Mouse (Mus musculus): ENCODE data around the gene Hoxb6. TPM values are rescaled to one million over a fixed set of nuclear protein-coding genes. Genes with fewer than 3 reads are reported as not detected.

Gene Hoxb6
- total RNA-seq, 2 experiments from 2014 or later = not detected

- no peak for ATAC-seq (ENCODE audit: poor library complexity, severe bottlenecking)
These were observed 56.1 kb downstream of the Hoxb6 start for GRCm38 (mm10) chr11:96348141-96348928.

- ATAC-seq (ENCODE audit: poor library complexity, severe bottlenecking) = no peak
These were observed 56.7 kb downstream of the Hoxb6 start for GRCm38 (mm10) chr11:96348988-96349387.

- no peak for ATAC-seq (ENCODE audit: poor library complexity, severe bottlenecking)
These were observed 57.4 kb downstream of the Hoxb6 start for GRCm38 (mm10) chr11:96349491-96350340.

- ATAC-seq (ENCODE audit: poor library complexity, severe bottlenecking) = no peak
These were observed 58.0 kb downstream of the Hoxb6 start, which contains the start of gene Hoxb2 for GRCm38 (mm10) chr11:96350341-96350624. Gene Hoxb2, plus strand, starts transcription at chr11:96350525.

- ATAC-seq (ENCODE audit: poor library complexity, severe bottlenecking) = no peak
These were observed 58.5 kb downstream of the Hoxb6 start for GRCm38 (mm10) chr11:96350791-96351190.

Other genes starting within 250 kb of the Hoxb6 start
- gene Ube2z, start 227.1 kb upstream of the Hoxb6 start, total RNA-seq (2015) = 22.5 and 22.8 TPM in 2 replicates
- gene Ube2z, start 227.1 kb upstream of the Hoxb6 start, total RNA-seq (2017) = 20.8 and 21.5 TPM in 2 replicates
- gene Atp5g1, start 216.8 kb upstream of the Hoxb6 start, total RNA-seq (2015) = 192 and 203 TPM in 2 replicates
- 24.3 and 35.9 TPM in 2 replicates for gene Atp5g1, start 216.8 kb upstream of the Hoxb6 start, total RNA-seq (2017)
- not detected in 2 replicates for gene Calcoco2, start 180.5 kb upstream of the Hoxb6 start, total RNA-seq (2015)
- not detected in 2 replicates for gene Calcoco2, start 180.5 kb upstream of the Hoxb6 start, total RNA-seq (2017)
- gene Ttll6, start 158.7 kb upstream of the Hoxb6 start, total RNA-seq (2015) = not detected in 2 replicates
- not detected in 2 replicates for gene Ttll6, start 158.7 kb upstream of the Hoxb6 start, total RNA-seq (2017)
- gene Hoxb13, start 98.2 kb upstream of the Hoxb6 start, total RNA-seq (2015) = not detected in 2 replicates
- not detected in 2 replicates for gene Hoxb13, start 98.2 kb upstream of the Hoxb6 start, total RNA-seq (2017)
- not detected in 2 replicates for gene Hoxb9, start 21.0 kb upstream of the Hoxb6 start, total RNA-seq (2015)
- gene Hoxb9, start 21.0 kb upstream of the Hoxb6 start, total RNA-seq (2017) = not detected in 2 replicates
- gene Hoxb8, start 10.6 kb upstream of the Hoxb6 start, total RNA-seq (2015) = not detected in 2 replicates
- gene Hoxb8, start 10.6 kb upstream of the Hoxb6 start, total RNA-seq (2017) = not detected in 2 replicates
- gene Hoxb7, start 5.9 kb upstream of the Hoxb6 start, total RNA-seq (2015) = 0.11 TPM in 1 of 2 replicates, not detected in the other
- gene Hoxb7, start 5.9 kb upstream of the Hoxb6 start, total RNA-seq (2017) = not detected in 2 replicates
- not detected in 2 replicates for gene Hoxb5, start 10.9 kb downstream of the Hoxb6 start, total RNA-seq (2015)
- not detected in 2 replicates for gene Hoxb5, start 10.9 kb downstream of the Hoxb6 start, total RNA-seq (2017)
- gene Hoxb4, start 25.8 kb downstream of the Hoxb6 start, total RNA-seq (2015) = 2.9 and 3.4 TPM in 2 replicates
- 3.7 and 4.0 TPM in 2 replicates for gene Hoxb4, start 25.8 kb downstream of the Hoxb6 start, total RNA-seq (2017)
- gene Hoxb3, start 30.9 kb downstream of the Hoxb6 start, total RNA-seq (2015) = 0.75 and 1.4 TPM in 2 replicates
- 0.12 and 0.44 TPM in 2 replicates for gene Hoxb3, start 30.9 kb downstream of the Hoxb6 start, total RNA-seq (2017)
- 0.09 TPM in 1 of 2 replicates, not detected in the other for gene Hoxb2, start 58.0 kb downstream of the Hoxb6 start, total RNA-seq (2015)
- gene Hoxb2, start 58.0 kb downstream of the Hoxb6 start, total RNA-seq (2017) = 0.77 TPM in 1 of 2 replicates, not detected in the other
- gene Hoxb1, start 73.3 kb downstream of the Hoxb6 start, total RNA-seq (2015) = not detected in 2 replicates
- gene Hoxb1, start 73.3 kb downstream of the Hoxb6 start, total RNA-seq (2017) = not detected in 2 replicates
- gene Skap1, start 172.1 kb downstream of the Hoxb6 start, total RNA-seq (2015) = 5.2 and 8.5 TPM in 2 replicates
- 3.8 and 5.0 TPM in 2 replicates for gene Skap1, start 172.1 kb downstream of the Hoxb6 start, total RNA-seq (2017)